Mouse (Mus musculus) c-Kit-negative CD71-positive TER-119-positive erythroid progenitor cells, embryonic 14.5 days (primary cell): ENCODE data around the gene BC061212.
"Not testable (repeated sequence)": the region's sequence is repeated elsewhere in the genome, so short reads cannot be mapped to it uniquely, and the experiment has no call there.

Experiments
- DNase-seq: peaks from one replicate; pipeline ENCODE4 v3.0.0-alpha.2; 2013; ENCODE audit warnings: low read depth, low spot score

The BC061212 gene

DNA sequence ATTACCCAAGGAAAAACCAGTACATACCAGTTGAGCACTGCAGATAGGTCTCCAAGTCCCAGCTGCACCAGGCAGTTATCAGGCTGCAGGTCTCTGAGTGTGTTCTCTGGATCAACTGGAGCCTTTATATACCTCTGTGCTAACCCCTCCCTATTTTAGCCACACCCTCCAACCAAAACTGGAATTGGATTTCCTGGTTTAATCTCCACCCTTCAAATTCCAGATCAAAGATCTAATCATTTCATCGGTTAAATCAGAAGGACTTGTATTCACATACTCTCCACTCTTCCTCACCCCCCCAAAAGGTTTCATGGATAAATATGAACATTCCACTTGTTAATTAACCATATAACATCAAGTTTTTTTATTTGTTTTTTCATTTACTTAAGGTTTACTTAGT lies at the start of gene BC061212:
TSS of gene BC061212 (minus strand) at position 101 of the 400 bp plus-strand sequence.
- not testable (repeated sequence) for DNase-seq

GRCm38 (mm10) chr5:94076085-94076484 lies 5.7 kb upstream of the BC061212 start, which contains the start of gene Gm6351:
TSS of gene Gm6351 (plus strand) at chr5:94076385.
- not testable (repeated sequence) for DNase-seq
